Mouse (Mus musculus) liver, adult 10 weeks (tissue): ENCODE data around the gene Gm17654. TPM values are rescaled to one million over a fixed set of nuclear protein-coding genes. Genes with fewer than 3 reads are reported as not detected.

Experiments
- polyA plus RNA-seq: library from polyadenylated mRNA; stranded (reverse); fragments of 350-450 nt; fragmentation: Illumina TruSeq; extraction: RNeasy Lipid Tissue Mini Kit (QIAGEN cat#74804); gene quantifications from one replicate; pipeline ENCODE4 v1.2.3, GENCODE M21; 2014; ENCODE audit warnings: low read depth, low replicate concordance

The Gm17654 gene
- polyA plus RNA-seq: not detected

DNA sequence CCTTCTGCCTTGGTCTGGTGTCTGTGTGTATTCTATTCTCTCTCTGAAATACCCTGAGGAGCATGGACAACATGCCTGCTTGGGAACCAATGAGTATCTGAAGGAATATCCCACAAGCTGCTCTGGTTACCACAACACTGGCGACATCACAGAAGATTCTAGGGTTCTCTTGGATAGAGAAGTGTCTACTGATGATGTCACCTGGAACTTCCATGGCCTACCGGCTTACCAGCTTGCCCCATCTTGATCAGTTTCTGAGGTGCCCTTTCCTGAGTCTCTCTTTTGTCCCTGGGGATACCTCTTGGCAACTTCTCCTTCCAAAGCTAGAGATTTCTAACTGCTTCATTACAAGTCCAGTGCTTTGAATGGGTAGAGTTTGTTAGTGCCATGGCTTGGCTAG lies at the start of gene Gm17654:
TSS of gene Gm17654 (minus strand) at position 101 of the 400 bp plus-strand sequence.

DNA sequence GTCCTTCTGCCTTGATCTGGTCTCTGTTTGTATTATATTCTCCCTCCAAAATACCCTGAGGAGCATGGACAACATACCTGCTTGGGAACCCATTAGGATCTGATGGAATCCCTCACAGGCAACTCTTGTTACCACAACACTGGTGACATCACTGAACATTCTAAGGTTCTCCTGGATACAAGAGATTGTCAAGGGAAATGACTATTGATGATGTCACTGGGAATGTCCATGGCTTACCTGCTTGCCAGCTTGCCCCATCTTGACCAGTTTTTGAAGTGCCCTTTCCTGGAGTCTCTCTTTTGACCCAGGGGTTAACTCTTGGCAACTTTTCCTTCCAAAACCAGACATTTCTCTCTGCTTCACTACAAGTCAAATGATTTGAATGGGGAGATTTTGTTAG lies 29.0 kb upstream of the Gm17654 start, which contains the start of gene Gm10375:
TSS of gene Gm10375 (minus strand) at position 101 of the 400 bp plus-strand sequence.

GRCm38 (mm10) chr14:43543276-43543675 lies 35.7 kb downstream of the Gm17654 start, which contains the start of gene Gm5799:
TSS of gene Gm5799 (plus strand) at chr14:43543576.

Other genes with a start within 250 kb of the Gm17654 start
- not detected for gene 1700001F09Rik, start 231.3 kb downstream of the Gm17654 start, polyA plus RNA-seq
- not detected for gene Gm8138, start 162.8 kb downstream of the Gm17654 start, polyA plus RNA-seq
- not detected for gene Gm5799, start 35.6 kb downstream of the Gm17654 start, polyA plus RNA-seq
- not detected for gene Gm10375, start 28.9 kb upstream of the Gm17654 start, polyA plus RNA-seq
- gene Gm8165, start 98.1 kb upstream of the Gm17654 start, polyA plus RNA-seq: not detected
- gene Gm7324, start 118.7 kb upstream of the Gm17654 start, polyA plus RNA-seq: 0.95 TPM
- not detected for gene Gm16506, start 148.3 kb upstream of the Gm17654 start, polyA plus RNA-seq
- gene Gm6526, start 168.7 kb upstream of the Gm17654 start, polyA plus RNA-seq: not detected
- gene Gm8180, start 205.6 kb upstream of the Gm17654 start, polyA plus RNA-seq: not detected